Mouse (Mus musculus) CH12.LX (cell line): ENCODE measurements around the gene Hoxc8. TPM values are rescaled to one million over a fixed set of nuclear protein-coding genes. Genes with fewer than 3 reads are reported as not detected.

Experiments
- DNase-seq: peaks from one replicate; pipeline ENCODE4 v3.0.0-alpha.2; 2013; ENCODE audit errors: extremely low read depth
- H3K27ac ChIP-seq: 2 replicates; pipeline ENCODE4 v1.5.1; 2012; ENCODE audit warnings: low read depth, mild to moderate bottlenecking, control low read depth, moderate library complexity; ENCODE audit not compliant: insufficient read depth
- H3K27me3 ChIP-seq: replicated peaks from 2 replicates; pipeline ENCODE3; 2012; ENCODE audit warnings: inconsistent platforms
- H3K36me3 ChIP-seq, 2 experiments: replicated peaks in 1 of 2; 2 replicates each; pipeline versions ENCODE3 to v1.6.1; 2012; ENCODE audit warnings: inconsistent platforms in 1 of 2, low read length in 1 of 2, mild to moderate bottlenecking in 1 of 2, mixed read lengths in 1 of 2, moderate library complexity in 1 of 2; ENCODE audit not compliant: control insufficient read depth in 1 of 2, insufficient read depth in 1 of 2
- H3K4me1 ChIP-seq, 2 experiments: 2 replicates each; pipeline ENCODE4 v1.6.1; 2012; ENCODE audit warnings: inconsistent platforms in 1 of 2, moderate library complexity in 1 of 2; ENCODE audit not compliant: insufficient read depth in 2 of 2, control insufficient read depth in 1 of 2
- H3K4me2 ChIP-seq: 2 replicates; pipeline ENCODE4 v1.6.1; 2012; ENCODE audit warnings: low read depth, mild to moderate bottlenecking, control low read depth; ENCODE audit not compliant: poor library complexity, insufficient read depth, severe bottlenecking
- H3K4me3 ChIP-seq, 3 experiments: fragments of 150-350 bp in 1 of 3; sonication (generic) in 1 of 3; replicated peaks in 1 of 3; 2 replicates each; pipeline versions ENCODE3 to v1.5.1; 2011 to 2012; ENCODE audit warnings: low read depth in 2 of 3, low read length in 2 of 3, mild to moderate bottlenecking in 2 of 3, moderate library complexity in 2 of 3, control low read depth in 1 of 3, improper control_type of control experiment in 1 of 3, inconsistent platforms in 1 of 3, mixed read lengths in 1 of 3; ENCODE audit not compliant: poor library complexity in 1 of 3
- H3K79me2 ChIP-seq: replicated peaks from 2 replicates; pipeline ENCODE4 v1.6.1; 2012; ENCODE audit warnings: mild to moderate bottlenecking, moderate library complexity; ENCODE audit not compliant: control insufficient read depth, poor library complexity, insufficient read depth, severe bottlenecking; ENCODE audit errors: extremely low read depth
- H3K9ac ChIP-seq: 2 replicates; pipeline ENCODE4 v1.6.1; 2012; ENCODE audit warnings: low read depth, mild to moderate bottlenecking, control low read depth, moderate library complexity; ENCODE audit not compliant: insufficient read depth
- H3K9me3 ChIP-seq: replicated peaks from 2 replicates; pipeline ENCODE3; 2012; ENCODE audit warnings: low read length, inconsistent platforms, mixed read lengths
- BHLHE40 ChIP-seq: IDR thresholded peaks from 2 replicates; pipeline ENCODE4 v1.6.1; 2011; ENCODE audit warnings: mild to moderate bottlenecking, low read depth, low read length, improper control_type of control experiment
- CHD2 ChIP-seq: IDR thresholded peaks from 2 replicates; pipeline ENCODE4 v1.6.1; 2011; ENCODE audit warnings: low read length, improper control_type of control experiment
- CTCF ChIP-seq, 2 experiments: IDR thresholded peaks in 1 of 2; conservative IDR thresholded peaks in 1 of 2; 2 replicates each; pipeline ENCODE4 v1.5.1; 2011 to 2012; ENCODE audit warnings: low read depth in 2 of 2, low read length in 2 of 2, improper control_type of control experiment in 1 of 2, inconsistent platforms in 1 of 2, mild to moderate bottlenecking in 1 of 2, moderate library complexity in 1 of 2
- KAT2A ChIP-seq: IDR thresholded peaks from 2 replicates; pipeline ENCODE4 v1.6.1; 2012; ENCODE audit warnings: low read length, improper control_type of control experiment, inconsistent platforms; ENCODE audit not compliant: insufficient replicate concordance
- MAZ ChIP-seq: IDR thresholded peaks from 2 replicates; pipeline ENCODE4 v1.6.1; 2012; ENCODE audit warnings: low read depth, mild to moderate bottlenecking, inconsistent platforms, low read length, improper control_type of control experiment, moderate library complexity
- MEF2A ChIP-seq: IDR thresholded peaks from 2 replicates; pipeline ENCODE4 v1.6.1; 2014; ENCODE audit warnings: low read depth, mild to moderate bottlenecking, inconsistent platforms, low read length, improper control_type of control experiment, borderline replicate concordance
- MXI1 ChIP-seq: IDR thresholded peaks from 2 replicates; pipeline ENCODE4 v1.6.1; 2011; ENCODE audit warnings: mild to moderate bottlenecking, low read depth, low read length, improper control_type of control experiment
- MYC ChIP-seq: IDR thresholded peaks from 2 replicates; pipeline ENCODE4 v1.6.1; 2011; ENCODE audit warnings: low read depth, mild to moderate bottlenecking, improper control_type of control experiment, low read length
- PAX5 ChIP-seq: IDR thresholded peaks from 2 replicates; pipeline ENCODE4 v1.6.1; 2012; ENCODE audit warnings: low read length, inconsistent platforms, mixed read lengths
- RAD21 ChIP-seq: IDR thresholded peaks from 2 replicates; pipeline ENCODE4 v1.6.1; 2011; ENCODE audit warnings: low read depth, mild to moderate bottlenecking, low read length, improper control_type of control experiment, moderate library complexity
- SMC3 ChIP-seq: IDR thresholded peaks from 2 replicates; pipeline ENCODE4 v1.6.1; 2011; ENCODE audit warnings: low read depth, low read length, improper control_type of control experiment
- UBTF ChIP-seq: IDR thresholded peaks from 2 replicates; pipeline ENCODE4 v1.6.1; 2012; ENCODE audit warnings: low read depth, mild to moderate bottlenecking, inconsistent platforms, low read length, improper control_type of control experiment, moderate library complexity
- USF2 ChIP-seq: conservative IDR thresholded peaks from 2 replicates; pipeline ENCODE4 v1.6.1; 2011; ENCODE audit warnings: low read depth, low read length, improper control_type of control experiment
- ZC3H11A ChIP-seq: IDR thresholded peaks from 2 replicates; pipeline ENCODE4 v1.6.1; 2012; ENCODE audit warnings: low read depth, mild to moderate bottlenecking, inconsistent platforms, low read length, improper control_type of control experiment
- ZKSCAN1 ChIP-seq: IDR thresholded peaks from 2 replicates; pipeline ENCODE4 v1.6.1; 2012; ENCODE audit warnings: low read depth, inconsistent platforms, low read length, improper control_type of control experiment, borderline replicate concordance
- ZMIZ1 ChIP-seq: IDR thresholded peaks from 2 replicates; pipeline ENCODE4 v1.6.1; 2012; ENCODE audit warnings: low read depth, mild to moderate bottlenecking, inconsistent platforms, low read length, improper control_type of control experiment
- dilution Hi-C: fragments of 300-500 bp; cut with MboI; formaldehyde crosslinking; loops from 2 replicates; pipeline ENCODE4 v1.14.3; 2020; ENCODE audit warnings: low sequenced_read_pairs; ENCODE audit not compliant: extremely low pct_unique_long_range_greater_than_20kb, extremely low pct_ligation_motif_present
- in situ Hi-C: fragments of 300-500 bp; cut with MboI; formaldehyde crosslinking; loops from 3 replicates; pipeline ENCODE4 v1.14.3; 2019; ENCODE audit warnings: low sequenced_read_pairs, low pct_ligation_motif_present, low pct_unique_long_range_greater_than_20kb, mixed read lengths
- polyA plus RNA-seq: library from polyadenylated mRNA; unstranded; fragments of >175 nt; gene quantifications from 2 replicates; pipeline ENCODE4 v1.2.1, GENCODE M21; 2012; ENCODE audit warnings: low read depth; ENCODE audit not compliant: insufficient read length
- total RNA-seq, 2 experiments: library from RNA; depleted of rRNA; stranded (reverse); fragments of 300-350 nt in 1 of 2; fragments of >200 nt in 1 of 2; gene quantifications; 2 replicates each; pipeline ENCODE4 v1.2.3; 2012 to 2014

The Hoxc8 gene
- total and polyA plus RNA-seq, 3 experiments, result not detected

GRCm38 (mm10) chr15:103014166-103015008 is 24.0 kb downstream of the Hoxc8 start:
- no peak for DNase-seq
- Histone ChIP-seq H3K9me3 (peaks cover 7% of the 10 kb centered on the region), H3K27me3 (no peaks in the 10 kb centered on the region), H3K27ac (no peak overlapping the region), H3K4me2 (no peak overlapping the region), H3K9ac (no peak overlapping the region), H3K79me2 (no peaks in the 10 kb centered on the region), H3K36me3 (no peaks in the 10 kb centered on the region), H3K4me1 (peaks cover 6 to 39% of the 10 kb centered on the region in 2 experiments; a peak in 3 of 4 replicates), H3K4me3 (no peak overlapping the region)
- in situ Hi-C loops, result loop anchor here (10.0 kb wide), 1 partner anchor 160 kb away; no protein-coding TSS in a partner anchor
- dilution Hi-C loops, result no loop called here
- TF ChIP-seq SMC3 (no peak), UBTF (no peak), MYC (no peak), ZC3H11A (no peak), MAZ (no peak)

GRCm38 (mm10) chr15:103015009-103015399 is 24.6 kb downstream of the Hoxc8 start:
- DNase-seq, result no peak
- peaks cover 10 to 39% of the 10 kb centered on the region in 2 experiments; a peak in 3 of 4 replicates for H3K4me1 ChIP-seq
- H3K4me3 ChIP-seq, result no peak overlapping the region
- dilution Hi-C loops, result no loop called here
- H3K4me2 ChIP-seq, result no peak overlapping the region
- no peak for TF ChIP-seq USF2
- H3K27ac ChIP-seq, result no peak overlapping the region
- no peak overlapping the region for H3K9ac ChIP-seq
- no peaks in the 10 kb centered on the region for H3K79me2 ChIP-seq
- H3K27me3 ChIP-seq, result no peaks in the 10 kb centered on the region
- H3K9me3 ChIP-seq, result peaks cover 7% of the 10 kb centered on the region
- in situ Hi-C loops, result loop anchor here (10.0 kb wide), 1 partner anchor 160 kb away; no protein-coding TSS in a partner anchor
- H3K36me3 ChIP-seq, result no peaks in the 10 kb centered on the region

- Histone ChIP-seq H3K27me3 (no peaks in the 10 kb centered on the region), H3K9me3 (peaks cover 7% of the 10 kb centered on the region), H3K27ac (no peak overlapping the region), H3K4me2 (no peak overlapping the region), H3K36me3 (no peaks in the 10 kb centered on the region)
- DNase-seq, result no peak
- dilution Hi-C loops, result no loop called here
- TF ChIP-seq CTCF (conservative IDR thresholded peaks at IDR 0.05 in 1 of 2, IDR thresholded peaks at IDR 0.05 in 1 of 2; ENCODE audit: low read depth in 2 of 2, low read length in 2 of 2), result no peak
- no peak for TF ChIP-seq KAT2A
- TF ChIP-seq MEF2A, result no peak
- TF ChIP-seq RAD21, result no peak
- TF ChIP-seq ZMIZ1, result no peak
- TF ChIP-seq ZKSCAN1, result no peak
- TF ChIP-seq MXI1, result no peak
- TF ChIP-seq BHLHE40, result no peak
- TF ChIP-seq CHD2, result no peak
- TF ChIP-seq PAX5, result no peak
- TF ChIP-seq, all 38 proteins: peak for 0
- Histone ChIP-seq H3K79me2 (no peaks in the 10 kb centered on the region), H3K4me3 (no peak overlapping the region), H3K9ac (no peak overlapping the region), H3K4me1 (peaks cover 10 to 43% of the 10 kb centered on the region in 2 experiments; a peak in 3 of 4 replicates)
- in situ Hi-C loops, result loop anchor here (10.0 kb wide), 1 partner anchor 159 kb away; no protein-coding TSS in a partner anchor
Measured at GRCm38 (mm10) chr15:103015406-103016166, 25.2 kb downstream of the Hoxc8 start.
